Mouse (Mus musculus): Measurements from ENCODE around the gene Galnt12. TPM values are rescaled to one million over a fixed set of nuclear protein-coding genes. Genes with fewer than 3 reads are reported as not detected.

Galnt12 gene
- total RNA-seq, 2 experiments from 2014 or later, result 0.77 to 0.86 TPM

GRCm38 (mm10) chr4:47172314-47172713 lies 80.6 kb downstream of the Galnt12 start:
- no peak for TF ChIP-seq CTCF (IDR thresholded peaks at IDR 0.05)
- intact Hi-C loops (cut with DNase I), result no loop called here
- no peak for DNase-seq (ENCODE audit: extremely low spot score in 1 of 2, low spot score in 2 of 2)

More at GRCm38 (mm10) chr4:47172314-47172713, 80.6 kb downstream of the Galnt12 start:
- H3K27ac ChIP-seq, result no peak overlapping the region
- no peak overlapping the region for H3K4me3 ChIP-seq

Other genes with a start within 250 kb of the Galnt12 start
- gene Gabbr2, start 100.0 kb upstream of the Galnt12 start, total RNA-seq (2021), result 100 to 1,000 TPM; 258 to 266 TPM
- 10 to 100 TPM; 21.2 to 24.1 TPM for gene Anks6, start 34.5 kb upstream of the Galnt12 start, total RNA-seq (2021)
- gene Col15a1, start 116.3 kb downstream of the Galnt12 start, total RNA-seq (2021), result 1 to 10 TPM; 6.1 to 6.7 TPM

All from left cerebral cortex, adult 2 months (tissue).